Comparison of ENCODE assay signal across 21 mouse cellular contexts in genomic region chr5:138946931-138947330, GRCm38 (mm10). TPM values are rescaled to one million over a fixed set of nuclear protein-coding genes. Genes with fewer than 3 reads are reported as not detected.
DNase-seq lines count a peak whose midpoint lies in the region; ATAC-seq and TF ChIP-seq lines count a peak whose summit lies in the region.
"Had no signal": no experiment of that assay in that cellular context is flagged by ENCODE, and none has a peak within 500 bp of the region (broad histone marks: within the 10 kb centered on the region; RNA-seq: fewer than 3 reads in every experiment).

No protein-coding gene starts in this region.

- no peaks in the 10 kb centered on the region for H3K9me3 ChIP-seq in embryonic facial prominence, embryonic 12.5 days
- no peaks in the 10 kb centered on the region for H3K9me3 ChIP-seq in embryonic facial prominence, embryonic 10.5 days
- H3K9me3 ChIP-seq in heart, embryonic 12.5 days (replicated peaks) = no peaks in the 10 kb centered on the region
- no peaks in the 10 kb centered on the region for H3K9me3 ChIP-seq in hindbrain, embryonic 14.5 days (ENCODE audit: control insufficient read depth, low read length)
- H3K9me3 ChIP-seq in hindbrain, embryonic 12.5 days (replicated peaks) = no peaks in the 10 kb centered on the region

- H3K4me3 ChIP-seq in embryonic facial prominence, embryonic 12.5 days = no peak overlapping the region
- H3K4me3 ChIP-seq in embryonic facial prominence, embryonic 10.5 days = no peak overlapping the region
- H3K4me3 ChIP-seq in heart, embryonic 12.5 days = no peak overlapping the region
- H3K4me3 ChIP-seq in hindbrain, embryonic 14.5 days (replicated peaks; ENCODE audit: low read length) = no peak overlapping the region
- no peak overlapping the region for H3K4me3 ChIP-seq in hindbrain, embryonic 12.5 days

- DNase-seq in embryonic facial prominence, embryonic 10.5 days (ENCODE audit: low spot score) = no peak
- no peak for DNase-seq in heart, adult 9 months (ENCODE audit: low spot score in 2 of 2)
- DNase-seq in hindbrain, embryonic 14.5 days (ENCODE audit: low spot score) = no peak
- DNase-seq in brain, embryonic 14.5 days (ENCODE audit: low read depth) = peak; percentile 53
- DNase-seq in frontal cortex, postnatal 14 days (ENCODE audit: low spot score in 2 of 2) = no peak
- DNase-seq: adrenal gland, postnatal 10 days; cerebellum, adult 11 months; cerebellum, postnatal 10 days; kidney, adult 2 months; kidney, postnatal 10 days; layer of hippocampus, postnatal 36 days; lung, adult 18-20 months; right cerebral cortex, postnatal 14 days; spleen, adult 18-20 months; thymus, adult 2 months had no signal

- H3K27me3 ChIP-seq in embryonic facial prominence, embryonic 12.5 days = no peaks in the 10 kb centered on the region
- H3K27me3 ChIP-seq in embryonic facial prominence, embryonic 10.5 days (replicated peaks; ENCODE audit: low read depth, poor library complexity, severe bottlenecking) = 0 out of 2 replicates have a peak, but pooled peaks cover 4% of the 10 kb centered on the region
- H3K27me3 ChIP-seq in heart, embryonic 12.5 days (replicated peaks) = no peaks in the 10 kb centered on the region
- no peaks in the 10 kb centered on the region for H3K27me3 ChIP-seq in hindbrain, embryonic 14.5 days (ENCODE audit: control insufficient read depth, insufficient read depth, low read length)
- H3K27me3 ChIP-seq in hindbrain, embryonic 12.5 days = no peaks in the 10 kb centered on the region
- H3K27me3 ChIP-seq: Patski had no signal

- WGBS in embryonic facial prominence, embryonic 12.5 days = 74% methylated on average over 5 of the region's 5 CpGs
- WGBS in embryonic facial prominence, embryonic 10.5 days = 81% methylated on average over 5 of the region's 5 CpGs
- WGBS in heart, embryonic 12.5 days = 86% methylated on average over 5 of the region's 5 CpGs
- WGBS in hindbrain, embryonic 14.5 days = 69% methylated on average over 5 of the region's 5 CpGs
- 71% methylated on average over 5 of the region's 5 CpGs for WGBS in hindbrain, embryonic 12.5 days

- no peak for TF ChIP-seq POLR2A in brain, embryonic 14.5 days (IDR thresholded peaks at IDR 0.05; ENCODE audit: borderline replicate concordance, extremely low read depth, insufficient read depth, insufficient read length, poor library complexity, severe bottlenecking)

- TF ChIP-seq CTCF in brain, embryonic 14.5 days (IDR thresholded peaks at IDR 0.05; ENCODE audit: borderline replicate concordance, extremely low read depth, insufficient read depth, insufficient read length) = no peak

- no peak overlapping the region for H3K9ac ChIP-seq in embryonic facial prominence, embryonic 12.5 days
- H3K9ac ChIP-seq in heart, embryonic 12.5 days = no peak overlapping the region
- H3K9ac ChIP-seq in hindbrain, embryonic 14.5 days = no peak overlapping the region
- H3K9ac ChIP-seq in hindbrain, embryonic 12.5 days = no peak overlapping the region

- no peak overlapping the region for H3K4me2 ChIP-seq in embryonic facial prominence, embryonic 12.5 days (replicated peaks)
- H3K4me2 ChIP-seq in heart, embryonic 12.5 days = no peak overlapping the region
- H3K4me2 ChIP-seq in hindbrain, embryonic 14.5 days (replicated peaks) = no peak overlapping the region
- no peak overlapping the region for H3K4me2 ChIP-seq in hindbrain, embryonic 12.5 days (replicated peaks)
- H3K4me2 ChIP-seq: liver, embryonic 11.5 days had no signal

- H3K27ac ChIP-seq in embryonic facial prominence, embryonic 12.5 days = 0 out of 2 replicates have a peak overlapping the region, but pooled peaks have one; percentile 25
- H3K27ac ChIP-seq in embryonic facial prominence, embryonic 10.5 days (replicated peaks) = no peak overlapping the region
- peak overlapping the region; percentile 97 for H3K27ac ChIP-seq in heart, embryonic 12.5 days (ENCODE audit: poor library complexity, severe bottlenecking)
- H3K27ac ChIP-seq in hindbrain, embryonic 14.5 days = peak overlapping the region; percentile 52
- no peak overlapping the region for H3K27ac ChIP-seq in hindbrain, embryonic 12.5 days

- no peak for ATAC-seq in embryonic facial prominence, embryonic 12.5 days (ENCODE audit: insufficient number of reproducible peaks, insufficient read depth, low FRiP score, low TSS enrichment)
- no peak for ATAC-seq in heart, embryonic 12.5 days (ENCODE audit: insufficient number of reproducible peaks, low FRiP score)
- ATAC-seq in hindbrain, embryonic 14.5 days (ENCODE audit: low FRiP score) = no peak
- ATAC-seq in hindbrain, embryonic 12.5 days (ENCODE audit: low FRiP score) = no peak
- ATAC-seq: hindbrain, embryonic 16.5 days; Patski had no signal

- H3K36me3 ChIP-seq in embryonic facial prominence, embryonic 12.5 days = no peaks in the 10 kb centered on the region
- H3K36me3 ChIP-seq in embryonic facial prominence, embryonic 10.5 days (replicated peaks) = no peaks in the 10 kb centered on the region
- no peaks in the 10 kb centered on the region for H3K36me3 ChIP-seq in heart, embryonic 12.5 days
- no peaks in the 10 kb centered on the region for H3K36me3 ChIP-seq in hindbrain, embryonic 14.5 days (replicated peaks; ENCODE audit: control insufficient read depth, insufficient read depth)
- no peaks in the 10 kb centered on the region for H3K36me3 ChIP-seq in hindbrain, embryonic 12.5 days

- H3K4me1 ChIP-seq in embryonic facial prominence, embryonic 12.5 days = peaks cover 19% of the 10 kb centered on the region
- peaks cover 29% of the 10 kb centered on the region for H3K4me1 ChIP-seq in embryonic facial prominence, embryonic 10.5 days
- peaks cover 50% of the 10 kb centered on the region for H3K4me1 ChIP-seq in heart, embryonic 12.5 days (replicated peaks)
- peaks cover 15% of the 10 kb centered on the region for H3K4me1 ChIP-seq in hindbrain, embryonic 14.5 days (replicated peaks; ENCODE audit: control insufficient read depth, insufficient read depth, low read length)
- peaks cover 23% of the 10 kb centered on the region for H3K4me1 ChIP-seq in hindbrain, embryonic 12.5 days

RNA-seq across cellular contexts. Expression of gene Pdgfa, which starts 50.2 kb away (rescaled TPM):
- 38.4 and 42.8 TPM in 2 replicates for polyA plus RNA-seq in embryonic facial prominence, embryonic 12.5 days (2016; fragmentation: Nextera tagmentation; extraction: Ambion mirVana)
- polyA plus RNA-seq in embryonic facial prominence, embryonic 10.5 days (2016; fragmentation: Nextera tagmentation; extraction: Ambion mirVana) = 30.8 and 33.5 TPM in 2 replicates
- polyA plus RNA-seq in heart, embryonic 12.5 days (2016; fragmentation: Nextera tagmentation; extraction: Ambion mirVana) = 34.4 and 37.4 TPM in 2 replicates
- 24.7 and 30.1 TPM in 2 replicates for polyA plus RNA-seq in hindbrain, embryonic 14.5 days (2014; fragmentation: Nextera tagmentation; extraction: Ambion mirVana)
- 11.2 and 13.4 TPM in 2 replicates for polyA plus RNA-seq in hindbrain, embryonic 12.5 days (2016; fragmentation: Nextera tagmentation; extraction: Ambion mirVana)
- 6.5 and 9.7 TPM in 2 replicates for polyA plus RNA-seq in brain, embryonic 14.5 days (2012; rRNA removed)

Comparison
In these comparisons a context has a peak if more than half of its experiments do, and no peak if none do; other contexts are left out.
1. H3K27ac ChIP-seq: peak in embryonic facial prominence, embryonic 12.5 days (single experiment), heart, embryonic 12.5 days (single experiment) and hindbrain, embryonic 14.5 days (single experiment); none in embryonic facial prominence, embryonic 10.5 days (single experiment) and hindbrain, embryonic 12.5 days (single experiment).